Mouse (Mus musculus): ENCODE measurements around the gene Ciz1. TPM values are rescaled to one million over a fixed set of nuclear protein-coding genes. Genes with fewer than 3 reads are reported as not detected.
A peak's percentile ranks its signal among the peaks of the same experiment; 100 is the strongest.
"Not testable (repeated sequence)": the region's sequence is repeated elsewhere in the genome, so short reads cannot be mapped to it uniquely, and the experiment has no call there.

Gene Ciz1
- polyA plus RNA-seq, 1 experiment: 101 TPM

DNA sequence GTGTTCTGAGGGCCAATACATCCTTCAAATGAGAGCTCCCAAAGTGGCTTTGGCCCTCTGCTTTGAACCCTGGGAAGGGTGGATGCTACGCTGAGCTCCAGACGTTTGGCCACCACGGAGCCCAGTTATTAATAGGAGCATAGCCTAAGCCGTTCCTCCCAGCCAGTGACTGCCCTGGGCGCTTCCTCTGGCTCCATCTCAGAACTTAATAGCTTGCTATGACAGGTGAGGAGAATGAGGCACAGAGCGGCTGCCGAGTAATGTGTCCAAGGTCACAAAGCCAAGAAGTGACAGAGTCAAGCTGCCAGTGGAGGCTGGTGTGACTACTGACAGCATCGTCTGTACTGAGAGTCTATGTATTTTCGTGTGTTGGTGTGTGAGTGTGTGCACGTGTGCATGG lies 4.1 kb downstream of the Ciz1 start:
- no peak for TF ChIP-seq CTCF (IDR thresholded peaks at IDR 0.05; ENCODE audit: low read depth, low read length)
- TF ChIP-seq POLR2A (IDR thresholded peaks at IDR 0.05; ENCODE audit: borderline replicate concordance, low read depth, low read length): no peak
- Histone ChIP-seq H3K27ac (ENCODE audit: insufficient read depth, low read depth, low read length) (no peak overlapping the region), H3K4me1 (ENCODE audit: control insufficient read depth, insufficient read depth, low read length) (peaks cover 11% of the 10 kb centered on the region), H3K4me3 (ENCODE audit: insufficient read depth, low read length) (no peak overlapping the region)

DNA sequence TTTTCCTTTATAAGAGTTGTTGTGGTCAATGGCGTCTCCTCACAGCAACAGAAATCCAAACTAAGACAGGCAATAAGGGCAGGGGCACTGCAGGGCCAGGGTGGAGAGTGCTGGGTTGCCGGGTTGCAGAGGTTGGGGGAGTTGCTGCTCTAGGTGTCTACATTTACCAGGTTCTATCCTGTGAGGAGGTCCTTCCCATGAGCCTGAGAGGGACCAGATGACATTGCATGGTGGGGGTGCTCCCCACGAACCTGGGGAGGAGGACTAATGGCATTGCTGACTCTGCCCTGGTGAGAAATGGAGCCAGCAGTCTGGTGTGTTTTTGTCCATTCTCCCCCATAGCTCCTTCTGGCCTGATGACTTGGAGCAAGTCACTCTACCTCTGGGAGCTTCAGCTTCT lies 5.6 kb downstream of the Ciz1 start:
- Histone ChIP-seq H3K27ac (ENCODE audit: insufficient read depth, low read depth, low read length) (no peak overlapping the region), H3K4me1 (ENCODE audit: control insufficient read depth, insufficient read depth, low read length) (peaks cover 8% of the 10 kb centered on the region), H3K4me3 (ENCODE audit: insufficient read depth, low read length) (no peak overlapping the region)
- TF ChIP-seq POLR2A (IDR thresholded peaks at IDR 0.05; ENCODE audit: borderline replicate concordance, low read depth, low read length) (no peak), CTCF (IDR thresholded peaks at IDR 0.05; ENCODE audit: low read depth, low read length) (no peak)

DNA sequence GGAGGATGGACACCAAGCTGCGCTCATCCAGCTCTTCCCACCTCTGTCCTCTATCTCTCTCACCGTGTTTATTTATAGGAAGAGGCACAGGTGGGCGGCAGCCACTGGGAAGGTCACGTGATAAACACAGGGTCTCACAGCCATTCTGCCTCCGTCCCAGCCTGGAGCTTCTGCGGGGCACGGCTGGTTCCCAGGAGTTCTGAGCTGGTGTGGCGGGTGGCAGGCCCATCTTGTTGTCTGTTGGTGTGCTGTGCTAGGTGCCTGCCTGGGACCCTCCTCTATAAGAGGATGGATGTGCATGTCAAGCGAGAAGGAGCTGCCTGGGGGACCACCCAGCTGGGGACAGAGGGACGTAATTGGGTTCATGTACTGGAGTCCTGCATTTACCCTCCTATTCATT lies 6.3 kb downstream of the Ciz1 start:
- Histone ChIP-seq H3K4me3 (ENCODE audit: insufficient read depth, low read length) (no peak overlapping the region), H3K4me1 (ENCODE audit: control insufficient read depth, insufficient read depth, low read length) (peaks cover 7% of the 10 kb centered on the region), H3K27ac (ENCODE audit: insufficient read depth, low read depth, low read length) (no peak overlapping the region)
- TF ChIP-seq POLR2A (IDR thresholded peaks at IDR 0.05; ENCODE audit: borderline replicate concordance, low read depth, low read length) (no peak), CTCF (IDR thresholded peaks at IDR 0.05; ENCODE audit: low read depth, low read length) (no peak)

DNA sequence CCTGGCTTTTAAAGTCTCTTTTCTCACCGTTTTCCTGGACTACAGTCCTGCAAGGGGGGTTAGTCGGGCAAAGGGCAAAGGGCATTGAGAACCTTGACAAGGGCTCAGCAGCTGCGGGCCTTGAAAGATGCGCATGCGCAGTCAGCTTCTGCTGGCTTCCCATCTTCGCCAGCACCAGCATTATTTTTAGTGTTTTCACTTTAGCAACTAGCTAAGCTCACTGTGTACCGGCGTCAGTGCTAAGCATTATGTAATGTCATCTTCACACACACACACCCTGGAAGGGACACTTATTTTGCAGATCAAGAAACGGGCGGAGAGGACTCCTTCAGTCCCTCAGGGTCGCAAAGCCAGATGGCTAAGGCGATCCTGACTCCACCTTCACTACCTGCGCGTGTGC lies 8.6 kb downstream of the Ciz1 start:
- peak overlapping the region; percentile 41; the same call in 1 of the 2 replicates for H3K4me3 ChIP-seq (ENCODE audit: insufficient read depth, low read length)
- TF ChIP-seq POLR2A (IDR thresholded peaks at IDR 0.05; ENCODE audit: borderline replicate concordance, low read depth, low read length): no peak
- TF ChIP-seq CTCF (IDR thresholded peaks at IDR 0.05; ENCODE audit: low read depth, low read length): no peak

DNA sequence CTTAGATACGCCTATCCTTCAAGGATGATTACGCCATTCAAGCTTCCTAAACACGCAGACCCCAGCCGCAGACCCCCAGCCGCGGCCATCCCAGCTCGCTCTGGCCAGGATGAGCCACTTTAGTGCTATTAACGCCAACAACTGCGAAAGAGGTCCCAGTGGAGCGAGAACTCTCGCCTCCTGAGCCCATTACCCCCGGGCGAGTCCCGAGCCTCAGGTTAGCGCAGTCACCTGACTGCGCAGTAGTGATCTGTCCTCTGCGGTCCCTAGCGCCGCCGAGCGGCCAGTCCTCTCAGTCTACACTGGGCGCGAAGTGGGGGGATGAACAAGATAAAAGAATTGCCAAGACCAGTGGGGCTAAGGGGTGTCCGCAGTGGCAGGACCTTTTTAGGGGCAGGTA lies 9.3 kb downstream of the Ciz1 start:
- H3K4me1 ChIP-seq (ENCODE audit: control insufficient read depth, insufficient read depth, low read length): peaks cover 8% of the 10 kb centered on the region
- no peak overlapping the region for H3K27ac ChIP-seq (ENCODE audit: insufficient read depth, low read depth, low read length)
- H3K4me3 ChIP-seq (ENCODE audit: insufficient read depth, low read length): peak overlapping the region; percentile 45
- TF ChIP-seq POLR2A (IDR thresholded peaks at IDR 0.05; ENCODE audit: borderline replicate concordance, low read depth, low read length) (no peak), CTCF (IDR thresholded peaks at IDR 0.05; ENCODE audit: low read depth, low read length) (no peak)

More for the DNA sequence above, 8.6 kb downstream of the Ciz1 start:
- H3K27ac ChIP-seq (ENCODE audit: insufficient read depth, low read depth, low read length): no peak overlapping the region
- H3K4me1 ChIP-seq (ENCODE audit: control insufficient read depth, insufficient read depth, low read length): peaks cover 8% of the 10 kb centered on the region

DNA sequence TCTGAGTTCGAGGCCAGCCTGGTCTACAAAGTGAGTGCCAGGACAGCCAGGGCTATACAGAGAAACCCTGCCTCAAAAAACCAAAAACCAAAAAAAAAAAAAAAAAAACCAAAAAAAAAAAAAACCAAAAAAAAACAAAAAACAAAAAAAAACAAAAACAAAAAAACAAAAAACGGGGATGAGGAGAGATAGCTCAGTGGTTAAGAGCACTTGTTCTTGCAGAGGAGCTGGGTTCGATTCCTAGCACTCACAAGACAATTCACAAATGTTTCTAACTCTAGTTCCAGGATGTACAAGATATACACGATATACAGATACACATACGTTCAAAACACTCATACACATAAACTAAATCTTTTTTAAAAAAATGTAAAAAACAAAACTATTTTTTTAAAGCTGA lies 10.1 kb downstream of the Ciz1 start:
- Histone ChIP-seq H3K4me3 (ENCODE audit: insufficient read depth, low read length) (peak overlapping the region; percentile 80), H3K27ac (ENCODE audit: insufficient read depth, low read depth, low read length) (peak overlapping the region; percentile 78)
- not testable (repeated sequence) for H3K4me1 ChIP-seq (ENCODE audit: control insufficient read depth, insufficient read depth, low read length)

DNA sequence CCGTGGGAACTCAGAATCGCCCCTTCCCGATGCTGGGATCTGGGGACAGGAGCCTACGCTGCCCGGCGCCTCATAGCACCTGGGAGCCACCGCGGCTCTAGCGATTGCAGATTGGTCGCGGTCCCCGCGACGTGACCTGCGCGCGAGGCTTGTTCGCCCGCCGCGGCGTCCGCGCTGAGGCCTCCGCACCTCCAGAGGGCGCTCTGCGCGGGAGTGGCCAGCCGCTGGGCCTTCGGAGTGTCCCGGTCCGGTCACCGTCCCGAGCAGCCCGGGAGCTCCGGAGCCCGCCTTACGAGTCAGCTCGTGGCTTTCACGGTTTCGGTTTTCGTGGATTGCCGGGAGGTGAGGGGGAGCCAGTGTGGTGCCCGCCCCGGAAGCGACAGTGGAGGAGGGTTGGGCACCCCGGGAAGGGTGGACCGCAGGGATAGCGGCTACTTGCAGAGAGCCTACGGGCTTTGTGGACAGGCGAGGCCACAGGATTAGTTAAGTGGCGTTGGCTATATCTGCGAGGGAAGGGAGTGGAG lies 10.8 kb downstream of the Ciz1 start:
- Histone ChIP-seq H3K4me1 (ENCODE audit: control insufficient read depth, insufficient read depth, low read length) (peaks cover 8% of the 10 kb centered on the region), H3K27ac (ENCODE audit: insufficient read depth, low read depth, low read length) (peak overlapping the region; percentile 78), H3K4me3 (ENCODE audit: insufficient read depth, low read length) (peak overlapping the region; percentile 80)
- TF ChIP-seq POLR2A (IDR thresholded peaks at IDR 0.05; ENCODE audit: borderline replicate concordance, low read depth, low read length) (0 out of 2 replicates have a peak, but pooled peaks have one; percentile 12), CTCF (IDR thresholded peaks at IDR 0.05; ENCODE audit: low read depth, low read length) (peak; percentile 35)

DNA sequence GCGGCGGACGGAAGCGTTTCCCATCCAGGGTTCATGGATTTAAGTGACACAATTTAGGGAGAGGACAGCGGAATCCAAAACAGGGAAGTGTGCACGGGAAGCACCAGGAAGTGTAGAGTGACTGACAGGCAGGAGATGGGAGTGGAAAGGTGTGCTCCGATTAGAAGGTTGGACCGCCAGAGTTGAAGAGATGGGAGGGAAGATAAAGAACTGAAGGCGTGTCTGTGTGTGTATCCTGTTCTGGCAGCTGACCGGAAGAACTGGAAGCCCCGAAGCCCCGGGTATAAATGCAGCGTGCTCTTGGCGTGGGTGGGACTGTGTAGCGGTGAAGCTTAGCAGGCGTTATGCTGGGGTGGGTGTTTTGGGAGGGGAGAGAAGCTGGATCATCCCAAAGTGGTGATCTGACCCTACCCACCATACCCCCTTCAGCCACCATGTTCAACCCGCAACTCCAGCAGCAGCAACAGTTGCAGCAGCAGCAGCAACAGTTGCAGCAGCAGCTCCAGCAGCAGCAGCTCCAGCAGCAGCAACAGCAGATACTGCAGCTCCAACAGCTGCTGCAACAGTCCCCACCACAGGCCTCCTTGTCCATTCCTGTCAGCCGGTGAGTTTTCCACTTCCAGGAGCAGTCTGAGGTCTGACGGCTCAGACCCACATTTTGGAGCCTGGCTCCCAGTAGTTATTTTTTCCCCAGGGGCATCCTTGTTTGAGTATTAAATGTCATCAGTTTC lies 11.4 kb downstream of the Ciz1 start:
- Histone ChIP-seq H3K4me1 (ENCODE audit: control insufficient read depth, insufficient read depth, low read length) (peaks cover 8% of the 10 kb centered on the region), H3K27ac (ENCODE audit: insufficient read depth, low read depth, low read length) (peak overlapping the region; percentile 78), H3K4me3 (ENCODE audit: insufficient read depth, low read length) (peak overlapping the region; percentile 80)
- TF ChIP-seq POLR2A (IDR thresholded peaks at IDR 0.05; ENCODE audit: borderline replicate concordance, low read depth, low read length): no peak
- TF ChIP-seq CTCF (IDR thresholded peaks at IDR 0.05; ENCODE audit: low read depth, low read length): no peak

DNA sequence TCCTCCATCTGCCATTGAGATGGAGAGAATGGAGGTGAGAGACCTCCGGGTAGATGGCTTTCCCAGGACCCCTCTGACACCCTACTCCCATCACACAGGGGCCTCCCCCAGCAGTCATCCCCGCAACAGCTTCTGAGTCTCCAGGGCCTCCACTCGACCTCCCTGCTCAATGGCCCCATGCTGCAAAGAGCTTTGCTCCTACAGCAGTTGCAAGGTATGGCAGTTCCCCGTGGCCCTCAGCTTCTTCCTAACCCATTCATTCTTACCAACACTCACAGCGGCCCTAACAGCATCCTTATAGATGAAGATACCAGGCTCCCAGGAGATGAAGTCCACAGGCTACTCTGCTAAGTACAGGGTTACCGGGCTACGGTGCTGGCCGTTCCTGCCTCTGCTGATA lies 12.0 kb downstream of the Ciz1 start:
- peak overlapping the region; percentile 80 for H3K4me3 ChIP-seq (ENCODE audit: insufficient read depth, low read length)
- H3K27ac ChIP-seq (ENCODE audit: insufficient read depth, low read depth, low read length): no peak overlapping the region
- peaks cover 8% of the 10 kb centered on the region for H3K4me1 ChIP-seq (ENCODE audit: control insufficient read depth, insufficient read depth, low read length)
- TF ChIP-seq CTCF (IDR thresholded peaks at IDR 0.05; ENCODE audit: low read depth, low read length): no peak
- no peak for TF ChIP-seq POLR2A (IDR thresholded peaks at IDR 0.05; ENCODE audit: borderline replicate concordance, low read depth, low read length)

DNA sequence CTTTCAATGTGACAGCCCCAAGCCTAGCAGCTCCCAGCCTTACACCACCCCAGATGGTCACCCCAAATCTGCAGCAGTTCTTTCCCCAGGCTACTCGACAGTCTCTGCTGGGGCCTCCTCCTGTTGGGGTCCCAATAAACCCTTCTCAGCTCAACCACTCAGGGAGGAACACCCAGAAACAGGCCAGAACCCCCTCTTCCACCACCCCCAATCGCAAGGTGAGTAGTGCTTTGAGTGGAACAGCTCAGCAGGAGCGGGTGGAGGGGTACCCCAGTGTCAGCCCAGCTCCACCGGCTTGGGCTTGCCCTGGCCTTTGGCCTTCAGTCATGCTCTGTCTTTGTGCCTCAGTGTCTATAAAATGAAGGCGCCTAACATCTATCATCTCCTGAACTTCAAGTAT lies 15.2 kb downstream of the Ciz1 start:
- Histone ChIP-seq H3K4me3 (ENCODE audit: insufficient read depth, low read length) (no peak overlapping the region), H3K27ac (ENCODE audit: insufficient read depth, low read depth, low read length) (no peak overlapping the region), H3K4me1 (ENCODE audit: control insufficient read depth, insufficient read depth, low read length) (peaks cover 4% of the 10 kb centered on the region; the same call in 1 of the 2 replicates)
- TF ChIP-seq CTCF (IDR thresholded peaks at IDR 0.05; ENCODE audit: low read depth, low read length): no peak

All from bone marrow macrophage, adult 2 months (primary cell).